Mouse (Mus musculus) layer of hippocampus, adult 2 months (tissue): ENCODE measurements at regions not wholly inside any gene's neighbourhood (a gene's known extent, or its start where the extent isn't known, plus 50 kb on each side); places are given as distances from the start of the nearest gene placed in this dataset.

Experiments
- DNase-seq, 2 experiments: peaks; one replicate each; pipeline ENCODE4 v3.0.0; 2022; ENCODE audit warnings: low spot score in 2 of 2
- H3K27ac ChIP-seq: fragments of 200-600 bp; 2 replicates; pipeline ENCODE4 v1.8.1; 2022
- H3K4me3 ChIP-seq: fragments of 200-600 bp; 2 replicates; pipeline ENCODE4 v1.8.1; 2022; ENCODE audit warnings: mild to moderate bottlenecking
- CTCF ChIP-seq: fragments of 200-600 bp; conservative IDR thresholded peaks from 2 replicates; pipeline ENCODE4 v1.8.1; 2022; ENCODE audit warnings: antibody characterized with exemption, mild to moderate bottlenecking, moderate library complexity

DNA sequence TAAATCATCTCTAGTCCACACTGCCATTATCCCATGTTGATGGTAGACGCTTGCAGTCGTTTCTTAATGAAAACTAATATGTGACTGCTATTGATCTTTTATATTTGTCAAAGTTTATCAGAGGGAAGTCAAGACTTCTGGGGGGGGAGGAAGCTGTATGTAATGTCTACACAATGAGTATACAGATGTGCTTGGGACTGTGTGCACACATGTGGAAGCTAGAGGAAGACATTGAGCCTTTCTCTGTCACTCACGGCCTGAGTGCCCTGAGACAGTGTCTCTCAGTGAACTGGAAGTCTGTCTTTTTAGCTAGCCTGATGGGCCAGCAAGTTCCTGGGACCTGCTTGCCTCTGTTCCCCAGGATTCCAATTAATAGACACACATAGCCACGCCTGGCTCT, 366.7 kb upstream of the Gm26657 start:
- Histone ChIP-seq H3K27ac (no peak overlapping the region), H3K4me3 (no peak overlapping the region)
- DNase-seq, result no peak
- TF ChIP-seq CTCF, result no peak

DNA sequence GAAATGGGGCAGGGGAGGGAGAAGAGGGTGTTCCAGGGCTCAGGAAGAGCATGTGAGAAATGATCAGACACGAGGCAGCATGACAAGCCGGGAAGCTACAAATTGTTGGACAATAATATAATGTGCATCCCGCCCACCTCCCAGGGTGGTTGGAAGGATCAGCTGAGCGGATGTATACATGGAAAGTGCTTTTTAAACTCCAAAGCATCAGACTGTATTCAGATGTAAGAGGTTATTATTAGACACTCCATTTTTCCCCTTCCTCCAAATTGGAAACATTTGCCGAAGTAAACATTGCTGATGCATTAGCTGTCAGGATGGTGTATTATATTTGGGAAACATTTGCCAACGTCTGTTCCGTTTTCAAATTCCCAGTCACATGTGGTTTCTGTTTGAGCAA, 367.2 kb upstream of the Gm26657 start:
- H3K27ac ChIP-seq, result no peak overlapping the region
- TF ChIP-seq CTCF, result no peak
- no peak for DNase-seq
- no peak overlapping the region for H3K4me3 ChIP-seq

DNA sequence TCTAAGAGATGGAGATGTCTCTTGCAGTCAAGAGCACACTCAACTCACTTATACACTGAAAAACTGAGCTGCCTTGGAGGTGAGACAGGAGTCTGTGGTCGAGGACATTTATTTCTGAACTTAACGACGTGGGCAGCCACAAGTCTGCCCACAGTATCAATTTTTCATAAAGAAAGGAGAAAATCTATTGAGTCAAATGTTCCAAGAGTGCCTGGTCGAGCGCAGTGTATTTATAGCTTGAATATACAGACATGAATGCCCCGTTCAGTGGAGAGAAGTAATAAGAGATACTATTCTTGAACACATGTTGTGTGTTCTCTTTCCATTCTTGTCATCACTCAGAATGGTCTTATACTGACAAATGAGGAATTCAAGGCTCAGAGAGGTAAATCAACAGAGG, 375.3 kb upstream of the Gm26657 start:
- no peak overlapping the region for H3K4me3 ChIP-seq
- no peak for DNase-seq
- no peak overlapping the region for H3K27ac ChIP-seq
- TF ChIP-seq CTCF, result no peak

DNA sequence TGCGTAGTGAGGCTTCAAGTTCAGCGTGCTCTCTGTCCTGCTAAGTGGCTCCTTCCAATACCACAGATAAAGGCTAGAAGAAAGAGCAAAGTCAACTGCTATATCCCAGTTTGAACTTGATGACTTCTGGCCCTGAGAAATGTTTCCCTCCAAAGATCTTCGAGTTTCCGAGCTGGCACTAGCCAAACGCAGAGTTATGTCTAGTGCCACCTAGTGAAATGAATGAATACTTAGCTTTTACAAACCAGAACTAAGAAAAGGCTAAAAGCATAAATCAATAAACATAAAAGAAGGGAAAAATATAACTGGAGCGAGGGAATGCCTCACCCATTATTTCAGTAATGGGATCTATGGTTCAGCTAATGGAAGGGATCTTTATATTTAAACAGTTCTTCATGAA, 377.7 kb upstream of the Gm26657 start:
- no peak overlapping the region for H3K4me3 ChIP-seq
- H3K27ac ChIP-seq, result no peak overlapping the region
- no peak for DNase-seq
- peak; percentile 79 for TF ChIP-seq CTCF

DNA sequence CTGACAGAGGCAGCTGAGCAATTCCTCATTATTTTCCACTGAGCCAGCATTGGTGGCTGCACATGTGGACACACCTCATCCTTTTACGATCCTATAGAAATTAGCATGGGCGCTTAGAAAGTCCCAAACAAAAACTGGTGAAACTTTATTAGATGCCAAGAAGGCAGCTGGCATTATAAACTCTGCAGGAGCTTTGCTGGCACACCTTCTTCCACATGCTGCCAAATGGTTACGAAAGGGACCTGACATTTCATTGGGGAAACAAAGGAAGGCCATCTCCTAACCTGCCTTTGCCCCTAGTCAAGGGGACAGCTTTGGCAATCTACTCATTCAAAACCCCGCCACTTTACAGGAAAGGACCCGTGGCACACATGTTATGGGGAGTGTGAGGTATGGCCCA, 390.7 kb upstream of the Gm26657 start:
- no peak for TF ChIP-seq CTCF
- Histone ChIP-seq H3K27ac (no peak overlapping the region), H3K4me3 (no peak overlapping the region)
- DNase-seq, result no peak

DNA sequence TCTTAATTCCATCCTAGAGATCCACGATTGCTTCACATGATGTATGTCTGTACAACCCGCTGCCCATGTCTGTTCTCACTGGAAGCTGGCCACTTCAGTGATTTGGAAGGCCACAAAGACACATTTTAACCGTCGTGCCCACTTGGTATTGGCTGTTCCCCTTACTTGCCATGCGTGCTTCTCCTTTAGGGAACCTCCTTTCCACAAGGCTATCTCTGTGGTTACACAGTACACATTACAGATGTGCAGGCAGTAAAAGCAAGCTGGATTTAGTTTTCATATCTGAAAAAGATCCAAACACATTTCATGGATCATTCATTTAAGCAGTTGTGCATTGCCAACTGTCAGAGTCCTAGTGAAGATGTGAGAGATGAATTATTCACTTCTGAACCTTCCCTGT, 414.7 kb upstream of the Gm26657 start:
- Histone ChIP-seq H3K4me3 (no peak overlapping the region), H3K27ac (no peak overlapping the region)
- no peak for TF ChIP-seq CTCF
- no peak for DNase-seq

DNA sequence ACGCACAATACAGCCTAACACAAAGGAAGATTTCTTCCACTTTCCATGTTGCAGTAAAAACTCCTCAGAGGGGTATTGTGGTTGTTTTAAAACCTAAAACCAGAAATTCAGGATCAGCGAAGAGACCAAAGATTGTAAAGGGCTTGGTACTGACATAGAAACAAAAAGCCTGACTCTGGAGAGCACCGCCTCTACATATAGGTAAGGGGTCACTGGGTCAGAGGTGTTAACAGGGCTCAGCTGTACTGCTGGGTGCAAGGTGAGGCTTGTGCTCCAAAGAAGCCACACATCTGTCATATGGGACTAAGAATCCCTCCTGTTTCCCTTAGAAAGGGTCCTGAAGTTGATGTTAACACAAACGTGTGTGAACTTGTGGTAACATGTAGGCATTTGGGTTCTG, 420.7 kb upstream of the Gm26657 start:
- H3K4me3 ChIP-seq, result no peak overlapping the region
- TF ChIP-seq CTCF, result no peak
- no peak overlapping the region for H3K27ac ChIP-seq
- DNase-seq, result no peak

DNA sequence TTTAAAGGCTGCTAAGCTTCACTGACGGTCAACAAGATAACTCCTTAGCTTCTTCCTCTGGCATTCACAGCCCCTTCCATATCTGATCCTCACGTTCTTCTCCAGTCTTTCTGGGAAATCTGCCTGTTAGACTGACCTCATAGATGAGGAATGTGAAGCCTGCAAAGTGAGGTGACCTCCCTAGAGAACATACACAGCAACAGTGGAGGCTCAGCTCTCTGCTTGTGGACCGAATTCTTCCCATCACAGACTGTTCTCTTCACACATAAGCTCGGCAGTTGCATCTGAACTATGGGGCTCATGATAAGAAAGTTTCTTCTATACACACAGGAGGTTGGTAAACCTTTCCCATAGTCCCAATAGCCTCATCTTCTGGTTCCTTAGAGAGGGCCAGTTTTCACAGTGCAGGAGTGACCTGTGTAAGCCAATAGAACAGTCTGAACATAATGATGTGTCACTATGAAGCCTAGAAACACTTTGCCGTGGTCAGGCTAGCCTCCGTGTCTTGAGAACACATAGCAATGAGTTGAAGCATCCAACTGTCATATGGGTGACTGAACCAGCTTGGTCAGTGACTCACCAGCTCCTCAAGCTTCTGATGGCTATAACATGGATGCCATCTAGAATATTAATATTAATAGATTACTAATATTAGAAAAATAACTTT, 434.1 kb upstream of the Gm26657 start:
- DNase-seq, result no peak
- no peak overlapping the region for H3K27ac ChIP-seq
- H3K4me3 ChIP-seq, result no peak overlapping the region
- TF ChIP-seq CTCF, result no peak

DNA sequence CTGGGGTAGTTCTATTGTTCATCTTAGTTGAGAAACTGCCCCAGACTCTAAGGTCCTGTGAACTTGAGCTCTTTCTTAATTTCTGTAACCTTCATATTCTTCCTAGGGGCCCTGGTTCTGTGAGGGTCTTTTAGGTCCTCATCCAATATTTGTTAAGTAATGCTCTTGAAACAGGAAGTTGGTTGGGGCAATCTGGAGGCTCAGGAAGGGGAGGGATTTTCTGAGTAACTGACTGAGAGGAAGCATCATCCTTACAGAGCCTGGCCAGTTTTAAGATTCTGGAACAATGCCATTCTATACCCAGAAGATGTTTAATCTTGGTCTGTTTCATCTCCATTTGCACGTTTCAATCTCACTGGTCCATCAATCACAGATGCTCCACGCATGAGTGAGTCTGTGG, 435.6 kb upstream of the Gm26657 start:
- no peak overlapping the region for H3K27ac ChIP-seq
- DNase-seq, result no peak
- H3K4me3 ChIP-seq, result no peak overlapping the region
- TF ChIP-seq CTCF, result no peak

DNA sequence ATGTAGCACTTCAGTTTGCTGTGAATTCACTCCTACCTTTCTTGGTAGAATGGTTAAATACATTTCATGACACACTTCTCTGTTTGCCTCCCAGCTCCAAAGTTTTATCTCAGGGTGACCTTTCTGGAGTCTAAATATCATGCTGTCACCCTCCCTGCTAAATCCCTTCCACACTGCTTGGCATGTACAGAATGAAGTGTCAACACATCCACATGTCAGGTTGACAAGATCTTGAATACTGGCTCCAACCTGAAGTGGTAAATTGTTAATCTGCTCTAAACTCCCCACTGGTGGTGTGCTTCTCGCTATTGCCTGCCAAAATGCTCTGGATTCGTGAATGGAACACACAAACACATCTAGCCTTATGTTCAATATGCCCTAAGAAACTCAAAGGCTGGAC, 451.9 kb upstream of the Gm26657 start:
- H3K4me3 ChIP-seq, result no peak overlapping the region
- no peak overlapping the region for H3K27ac ChIP-seq
- no peak for DNase-seq
- TF ChIP-seq CTCF, result no peak

DNA sequence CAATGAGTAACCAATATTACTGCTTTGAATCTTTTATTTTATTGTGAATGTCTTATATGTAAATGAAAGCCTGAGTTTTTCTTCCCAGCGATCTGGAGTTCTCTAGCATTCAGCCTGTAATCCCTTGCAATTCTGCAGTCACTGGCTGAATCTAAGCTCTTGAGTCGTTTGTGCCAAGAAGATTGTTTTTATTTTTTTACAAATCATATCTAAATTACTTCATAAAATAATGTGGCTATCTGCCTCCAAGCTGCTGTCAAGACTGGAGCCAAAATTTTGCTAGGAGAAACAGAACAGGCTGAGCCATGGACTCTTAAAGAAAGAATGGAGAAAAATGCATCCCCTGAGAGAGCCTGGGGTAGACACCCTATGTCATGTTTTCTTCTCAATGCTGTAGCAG, 455.4 kb upstream of the Gm26657 start:
- DNase-seq, result no peak
- Histone ChIP-seq H3K27ac (no peak overlapping the region), H3K4me3 (no peak overlapping the region)
- TF ChIP-seq CTCF, result no peak

DNA sequence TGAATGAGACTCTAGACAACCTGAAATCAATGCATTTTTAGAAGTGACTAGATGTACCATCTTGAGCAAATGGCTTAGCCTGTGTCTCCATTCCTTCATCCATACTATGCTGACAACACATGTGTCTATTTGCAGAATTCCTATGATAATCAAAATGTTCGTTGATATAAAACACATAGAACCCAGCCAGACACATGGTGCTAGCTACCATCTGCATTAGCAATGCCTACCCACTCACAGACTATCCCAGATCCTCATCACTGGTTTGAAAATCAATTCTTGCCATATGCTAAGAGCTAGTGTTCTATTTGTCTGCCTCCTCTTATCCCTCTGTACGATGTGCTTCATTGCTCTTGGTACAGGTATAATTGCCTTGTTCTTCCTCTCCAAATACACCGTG, 464.0 kb upstream of the Gm26657 start:
- Histone ChIP-seq H3K4me3 (no peak overlapping the region), H3K27ac (no peak overlapping the region)
- peak; percentile 32 to 67 for DNase-seq
- no peak for TF ChIP-seq CTCF

DNA sequence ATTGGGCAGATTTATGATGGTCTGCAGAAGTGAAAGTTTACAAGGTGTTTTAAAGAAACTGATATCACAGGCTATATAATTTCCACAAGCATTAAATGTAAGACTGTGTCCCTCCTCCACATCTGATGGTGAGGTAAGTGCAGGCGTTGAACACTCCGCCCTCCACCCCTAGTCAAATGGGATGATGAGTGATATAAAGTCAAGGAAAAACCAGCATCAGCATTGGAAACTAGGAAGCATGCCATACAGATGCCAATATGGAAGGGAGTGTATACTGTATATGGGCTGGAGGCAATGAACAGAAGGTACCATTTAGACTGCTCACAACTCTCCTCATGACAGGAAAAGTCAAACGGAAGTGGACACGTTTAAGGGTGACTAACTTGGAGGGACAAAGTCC, 468.5 kb upstream of the Gm26657 start:
- no peak for DNase-seq
- Histone ChIP-seq H3K4me3 (no peak overlapping the region), H3K27ac (no peak overlapping the region)
- no peak for TF ChIP-seq CTCF

DNA sequence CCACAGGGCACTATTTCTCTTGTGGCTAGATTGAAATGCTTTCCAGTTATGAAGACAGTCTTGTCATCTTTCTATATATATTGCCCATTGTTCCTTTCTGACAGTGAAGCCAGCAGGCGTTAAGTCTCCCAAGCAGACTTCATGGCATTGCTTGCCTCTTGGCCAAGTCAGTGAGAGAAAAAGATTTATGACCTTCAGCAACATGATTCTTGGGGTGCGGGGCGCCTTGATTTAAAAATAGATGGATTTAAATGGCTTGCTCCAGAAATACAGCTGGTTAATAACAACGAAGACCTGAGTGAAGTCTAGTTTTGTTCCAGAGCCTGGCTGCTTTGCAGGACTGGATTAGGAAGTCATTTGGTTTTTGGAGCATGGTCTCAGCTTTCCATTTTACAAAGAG, 475.2 kb upstream of the Gm26657 start:
- TF ChIP-seq CTCF, result no peak
- no peak overlapping the region for H3K4me3 ChIP-seq
- no peak for DNase-seq
- no peak overlapping the region for H3K27ac ChIP-seq

DNA sequence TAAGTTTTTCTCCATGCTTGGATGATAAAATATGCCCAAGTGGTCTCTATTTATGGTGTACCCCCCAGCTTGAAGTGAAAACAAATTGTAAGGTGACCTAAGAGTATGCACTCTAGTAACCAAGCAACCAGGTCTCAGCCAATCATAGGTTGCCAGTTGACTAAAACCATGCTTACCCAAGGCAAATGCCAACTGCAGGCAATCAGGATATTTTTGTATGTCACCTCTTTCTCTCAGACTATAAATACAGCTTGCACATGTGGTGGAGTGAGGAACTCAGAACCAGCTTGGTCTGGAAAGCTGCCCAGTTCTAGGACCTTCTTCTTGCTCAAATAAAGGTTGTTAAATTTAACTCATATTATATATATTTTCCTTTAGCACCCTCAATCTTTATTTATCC, 476.0 kb upstream of the Gm26657 start:
- H3K4me3 ChIP-seq, result no peak overlapping the region
- no peak overlapping the region for H3K27ac ChIP-seq
- TF ChIP-seq CTCF, result no peak
- no peak for DNase-seq
